Mouse (Mus musculus): ENCODE data around the gene Fxyd2. TPM values are rescaled to one million over a fixed set of nuclear protein-coding genes. Genes with fewer than 3 reads are reported as not detected.

The Fxyd2 gene
- polyA plus RNA-seq, 1 experiment from 2014 or later = 8.0 TPM

- no peaks in the 10 kb centered on the region for H3K36me3 ChIP-seq (ENCODE audit: control insufficient read depth, insufficient read depth, low read length)
- no peak overlapping the region for H3K4me2 ChIP-seq (ENCODE audit: low read length)
- no peaks in the 10 kb centered on the region for H3K4me1 ChIP-seq (ENCODE audit: control insufficient read depth, insufficient read depth, low read length)
- H3K27me3 ChIP-seq (ENCODE audit: control insufficient read depth, insufficient read depth, low read length) = no peaks in the 10 kb centered on the region
- WGBS = 39% methylated on average over 4 of the region's 4 CpGs
- no peak for DNase-seq
- no peaks in the 10 kb centered on the region for H3K9me3 ChIP-seq (ENCODE audit: control insufficient read depth, low read length)
- no peak overlapping the region for H3K4me3 ChIP-seq (replicated peaks; ENCODE audit: low read depth, low read length)
- ATAC-seq (ENCODE audit: low FRiP score, low TSS enrichment) = no peak
- no peak overlapping the region for H3K27ac ChIP-seq (replicated peaks; ENCODE audit: low read depth, low read length)
- H3K9ac ChIP-seq (replicated peaks; ENCODE audit: low read length) = no peak overlapping the region
Observed at GRCm38 (mm10) chr9:45401851-45402250, 2.4 kb downstream of the Fxyd2 start.

- 60% methylated on average over 2 of the region's 2 CpGs for WGBS
Observed at GRCm38 (mm10) chr9:45402957-45403356, 3.5 kb downstream of the Fxyd2 start.

GRCm38 (mm10) chr9:45405694-45406093 lies 6.2 kb downstream of the Fxyd2 start:
- Histone ChIP-seq H3K4me2 (ENCODE audit: low read length) (no peak overlapping the region), H3K36me3 (ENCODE audit: control insufficient read depth, insufficient read depth, low read length) (no peaks in the 10 kb centered on the region), H3K4me1 (ENCODE audit: control insufficient read depth, insufficient read depth, low read length) (peaks cover 6% of the 10 kb centered on the region; the same call in 1 of the 2 replicates), H3K9ac (replicated peaks; ENCODE audit: low read length) (no peak overlapping the region), H3K9me3 (ENCODE audit: control insufficient read depth, low read length) (no peaks in the 10 kb centered on the region), H3K4me3 (replicated peaks; ENCODE audit: low read depth, low read length) (no peak overlapping the region), H3K27me3 (ENCODE audit: control insufficient read depth, insufficient read depth, low read length) (no peaks in the 10 kb centered on the region), H3K27ac (replicated peaks; ENCODE audit: low read depth, low read length) (no peak overlapping the region)
- no peak for ATAC-seq (ENCODE audit: low FRiP score, low TSS enrichment)
- no peak for DNase-seq
- WGBS = 76% methylated on average over 5 of the region's 5 CpGs

More at GRCm38 (mm10) chr9:45402957-45403356, 3.5 kb downstream of the Fxyd2 start:
- Histone ChIP-seq H3K4me1 (ENCODE audit: control insufficient read depth, insufficient read depth, low read length) (peaks cover under 1% of the 10 kb centered on the region; the same call in 1 of the 2 replicates), H3K27ac (replicated peaks; ENCODE audit: low read depth, low read length) (no peak overlapping the region), H3K9me3 (ENCODE audit: control insufficient read depth, low read length) (no peaks in the 10 kb centered on the region), H3K4me3 (replicated peaks; ENCODE audit: low read depth, low read length) (no peak overlapping the region), H3K36me3 (ENCODE audit: control insufficient read depth, insufficient read depth, low read length) (no peaks in the 10 kb centered on the region), H3K4me2 (ENCODE audit: low read length) (no peak overlapping the region), H3K27me3 (ENCODE audit: control insufficient read depth, insufficient read depth, low read length) (no peaks in the 10 kb centered on the region), H3K9ac (replicated peaks; ENCODE audit: low read length) (no peak overlapping the region)
- ATAC-seq (ENCODE audit: low FRiP score, low TSS enrichment) (no peak), DNase-seq (no peak)

- Histone ChIP-seq H3K9ac (replicated peaks; ENCODE audit: low read length) (no peak overlapping the region), H3K27ac (replicated peaks; ENCODE audit: low read depth, low read length) (no peak overlapping the region), H3K4me2 (ENCODE audit: low read length) (no peak overlapping the region), H3K27me3 (ENCODE audit: control insufficient read depth, insufficient read depth, low read length) (no peaks in the 10 kb centered on the region), H3K9me3 (ENCODE audit: control insufficient read depth, low read length) (no peaks in the 10 kb centered on the region), H3K4me1 (ENCODE audit: control insufficient read depth, insufficient read depth, low read length) (peaks cover 6% of the 10 kb centered on the region; the same call in 1 of the 2 replicates), H3K36me3 (ENCODE audit: control insufficient read depth, insufficient read depth, low read length) (no peaks in the 10 kb centered on the region), H3K4me3 (replicated peaks; ENCODE audit: low read depth, low read length) (no peak overlapping the region)
- ATAC-seq (ENCODE audit: low FRiP score, low TSS enrichment) (no peak), DNase-seq (no peak)
- 72% methylated on average over 3 of the region's 3 CpGs for WGBS
Observed at GRCm38 (mm10) chr9:45406808-45407207, 7.3 kb downstream of the Fxyd2 start.

GRCm38 (mm10) chr9:45407706-45408675 lies 8.5 kb downstream of the Fxyd2 start:
- H3K9ac ChIP-seq (replicated peaks; ENCODE audit: low read length) = no peak overlapping the region; the same call in 1 of the 2 replicates
- 39% methylated on average over 33 of the region's 33 CpGs for WGBS
- H3K4me1 ChIP-seq (ENCODE audit: control insufficient read depth, insufficient read depth, low read length) = peaks cover 9% of the 10 kb centered on the region
- H3K9me3 ChIP-seq (ENCODE audit: control insufficient read depth, low read length) = no peaks in the 10 kb centered on the region
- H3K27ac ChIP-seq (replicated peaks; ENCODE audit: low read depth, low read length) = 0 out of 2 replicates have a peak overlapping the region, but pooled peaks have one; percentile 22
- peak overlapping the region; percentile 51 for H3K4me2 ChIP-seq (ENCODE audit: low read length)
- no peaks in the 10 kb centered on the region for H3K27me3 ChIP-seq (ENCODE audit: control insufficient read depth, insufficient read depth, low read length)
- DNase-seq (peak; percentile 89), ATAC-seq (ENCODE audit: low FRiP score, low TSS enrichment) (peak; percentile 54; the same call in 1 of the 2 replicates)
- peak overlapping the region; percentile 27 for H3K4me3 ChIP-seq (replicated peaks; ENCODE audit: low read depth, low read length)
- no peaks in the 10 kb centered on the region for H3K36me3 ChIP-seq (ENCODE audit: control insufficient read depth, insufficient read depth, low read length)

- Histone ChIP-seq H3K9ac (replicated peaks; ENCODE audit: low read length) (no peak overlapping the region), H3K4me1 (ENCODE audit: control insufficient read depth, insufficient read depth, low read length) (peaks cover 9% of the 10 kb centered on the region), H3K4me3 (replicated peaks; ENCODE audit: low read depth, low read length) (no peak overlapping the region), H3K9me3 (ENCODE audit: control insufficient read depth, low read length) (no peaks in the 10 kb centered on the region), H3K27ac (replicated peaks; ENCODE audit: low read depth, low read length) (no peak overlapping the region), H3K4me2 (ENCODE audit: low read length) (no peak overlapping the region), H3K27me3 (ENCODE audit: control insufficient read depth, insufficient read depth, low read length) (no peaks in the 10 kb centered on the region), H3K36me3 (ENCODE audit: control insufficient read depth, insufficient read depth, low read length) (no peaks in the 10 kb centered on the region)
- WGBS = 87% methylated on average over 5 of the region's 5 CpGs
- ATAC-seq (ENCODE audit: low FRiP score, low TSS enrichment) = no peak
- DNase-seq = no peak
Observed at GRCm38 (mm10) chr9:45410193-45410592, 10.7 kb downstream of the Fxyd2 start.

GRCm38 (mm10) chr9:45410614-45411013 lies 11.1 kb downstream of the Fxyd2 start:
- peaks cover 9% of the 10 kb centered on the region for H3K4me1 ChIP-seq (ENCODE audit: control insufficient read depth, insufficient read depth, low read length)
- no peak overlapping the region for H3K4me2 ChIP-seq (ENCODE audit: low read length)
- H3K9me3 ChIP-seq (ENCODE audit: control insufficient read depth, low read length) = no peaks in the 10 kb centered on the region
- H3K9ac ChIP-seq (replicated peaks; ENCODE audit: low read length) = no peak overlapping the region
- WGBS = 79% methylated on average over 2 of the region's 2 CpGs
- DNase-seq (no peak), ATAC-seq (ENCODE audit: low FRiP score, low TSS enrichment) (no peak)
- no peak overlapping the region for H3K4me3 ChIP-seq (replicated peaks; ENCODE audit: low read depth, low read length)
- no peaks in the 10 kb centered on the region for H3K36me3 ChIP-seq (ENCODE audit: control insufficient read depth, insufficient read depth, low read length)
- H3K27ac ChIP-seq (replicated peaks; ENCODE audit: low read depth, low read length) = no peak overlapping the region
- no peaks in the 10 kb centered on the region for H3K27me3 ChIP-seq (ENCODE audit: control insufficient read depth, insufficient read depth, low read length)

GRCm38 (mm10) chr9:45411111-45411510 lies 11.6 kb downstream of the Fxyd2 start:
- DNase-seq = no peak
- peaks cover 9% of the 10 kb centered on the region for H3K4me1 ChIP-seq (ENCODE audit: control insufficient read depth, insufficient read depth, low read length)
- no peaks in the 10 kb centered on the region for H3K9me3 ChIP-seq (ENCODE audit: control insufficient read depth, low read length)
- H3K4me2 ChIP-seq (ENCODE audit: low read length) = no peak overlapping the region
- no peak overlapping the region for H3K9ac ChIP-seq (replicated peaks; ENCODE audit: low read length)
- H3K4me3 ChIP-seq (replicated peaks; ENCODE audit: low read depth, low read length) = no peak overlapping the region
- WGBS = 89% methylated on average over 3 of the region's 3 CpGs
- H3K27ac ChIP-seq (replicated peaks; ENCODE audit: low read depth, low read length) = no peak overlapping the region
- no peak for ATAC-seq (ENCODE audit: low FRiP score, low TSS enrichment)
- H3K27me3 ChIP-seq (ENCODE audit: control insufficient read depth, insufficient read depth, low read length) = no peaks in the 10 kb centered on the region
- H3K36me3 ChIP-seq (ENCODE audit: control insufficient read depth, insufficient read depth, low read length) = no peaks in the 10 kb centered on the region
